Mouse (Mus musculus): Measurements from ENCODE around the gene Clcn1.

- TF ChIP-seq HCFC1 (IDR thresholded peaks at IDR 0.05; ENCODE audit: borderline replicate concordance, insufficient read depth, low read length) (no peak), MAFK (IDR thresholded peaks at IDR 0.05; ENCODE audit: insufficient read depth, low read depth, low read length) (no peak)
These were observed 39.3 kb upstream of the Clcn1 start for GRCm38 (mm10) chr6:42247173-42247572.

All from ES-E14 (cell line).